Mouse (Mus musculus): ENCODE measurements around the gene Mak.

- TF ChIP-seq CTCF (IDR thresholded peaks at IDR 0.05; ENCODE audit: control insufficient read depth, insufficient read depth, insufficient read length) (peak; percentile 31), FOSL1 (IDR thresholded peaks at IDR 0.05; ENCODE audit: insufficient read depth, low read length, poor library complexity, severe bottlenecking) (no peak)
Measured at GRCm38 (mm10) chr13:40977609-40978008, 101.9 kb downstream of the Mak start.
